Mouse (Mus musculus) bone marrow macrophage, adult 2 months (primary cell): ENCODE measurements at regions not wholly inside any gene's neighbourhood (a gene's known extent, or its start where the extent isn't known, plus 50 kb on each side); places are given as distances from the start of the nearest gene placed in this dataset.

Experiments
- CTCF ChIP-seq: IDR thresholded peaks from 2 replicates; pipeline ENCODE4 v1.5.1; 2012; ENCODE audit warnings: low read depth, mild to moderate bottlenecking, low read length, moderate library complexity
- POLR2A ChIP-seq: IDR thresholded peaks from 2 replicates; pipeline ENCODE4 v1.6.1; 2012; ENCODE audit warnings: mild to moderate bottlenecking, low read depth, low read length, borderline replicate concordance

GRCm38 (mm10) chr9:61826415-61826814, 87.9 kb downstream of the Rplp1 start:
- no peak for TF ChIP-seq POLR2A
- no peak for TF ChIP-seq CTCF
